Mouse (Mus musculus) testis, adult 2 months (tissue): ENCODE measurements around the gene Dtnb. TPM values are rescaled to one million over a fixed set of nuclear protein-coding genes. Genes with fewer than 3 reads are reported as not detected.
A peak's percentile ranks its signal among the peaks of the same experiment; 100 is the strongest.

Experiments
- H3K27ac ChIP-seq: fragments of 200-500 bp; 2 replicates; pipeline ENCODE4 v1.5.1; 2012; ENCODE audit warnings: low read depth, low read length; ENCODE audit not compliant: control insufficient read depth, insufficient read depth
- H3K27me3 ChIP-seq: fragments of 200-500 bp; 2 replicates; pipeline ENCODE4 v1.6.1; 2012; ENCODE audit warnings: mild to moderate bottlenecking, low read length, moderate library complexity; ENCODE audit not compliant: control insufficient read depth, insufficient read depth
- H3K36me3 ChIP-seq: fragments of 200-500 bp; 2 replicates; pipeline ENCODE4 v1.6.1; 2012; ENCODE audit warnings: mild to moderate bottlenecking, low read length; ENCODE audit not compliant: control insufficient read depth, insufficient read depth
- H3K4me1 ChIP-seq: fragments of 200-500 bp; 2 replicates; pipeline ENCODE4 v1.6.1; 2012; ENCODE audit warnings: low read length; ENCODE audit not compliant: control insufficient read depth, insufficient read depth
- H3K4me3 ChIP-seq: fragments of 200-500 bp; 2 replicates; pipeline ENCODE4 v1.5.1; 2012; ENCODE audit warnings: low read depth, mild to moderate bottlenecking, low read length, moderate library complexity, mixed read lengths; ENCODE audit not compliant: control insufficient read depth
- CTCF ChIP-seq: fragments of 200-500 bp; IDR thresholded peaks from 2 replicates; pipeline ENCODE4 v1.5.1; 2012; ENCODE audit warnings: low read depth, mild to moderate bottlenecking, inconsistent platforms, low read length, moderate library complexity; ENCODE audit not compliant: control insufficient read depth, insufficient read depth, insufficient replicate concordance
- POLR2A ChIP-seq: fragments of 200-500 bp; IDR thresholded peaks from 2 replicates; pipeline ENCODE4 v1.6.1; 2012; ENCODE audit warnings: low read depth, mild to moderate bottlenecking, inconsistent platforms, low read length, moderate library complexity; ENCODE audit not compliant: control insufficient read depth
- polyA plus RNA-seq: library from polyadenylated mRNA; depleted of rRNA; stranded (reverse); fragments of >200 nt; gene quantifications from 2 replicates; pipeline ENCODE4 v1.2.3, GENCODE M21; 2012

Dtnb gene
- polyA plus RNA-seq, 1 experiment = 146 TPM

DNA sequence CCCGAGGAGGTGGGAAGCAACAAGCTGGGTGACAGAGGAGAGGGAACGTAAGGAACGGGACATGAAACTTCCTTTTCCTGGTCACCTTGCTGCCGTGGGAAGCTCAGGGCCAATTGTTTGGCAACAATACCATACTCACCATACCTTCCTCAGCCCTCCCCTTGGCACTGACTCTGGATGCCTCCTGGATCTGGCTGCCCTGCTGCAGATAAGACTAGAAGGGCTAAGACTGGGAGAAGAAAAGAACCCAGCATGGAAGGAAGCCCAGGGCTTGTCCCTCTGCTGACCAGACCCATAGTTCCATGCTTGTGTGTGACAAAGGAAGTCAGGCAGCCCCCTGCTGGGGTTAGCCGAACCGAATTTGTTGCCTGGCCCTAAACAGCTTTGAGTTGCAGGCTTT, 243.2 kb downstream of the Dtnb start:
- H3K27ac ChIP-seq = peak overlapping the region; percentile 54; the same call in 1 of the 2 replicates
- peak overlapping the region; percentile 26 for H3K4me3 ChIP-seq
- no peaks in the 10 kb centered on the region for H3K27me3 ChIP-seq
- no peaks in the 10 kb centered on the region for H3K36me3 ChIP-seq
- no peak for TF ChIP-seq POLR2A
- TF ChIP-seq CTCF = no peak
- peaks cover 9% of the 10 kb centered on the region; the same call in 1 of the 2 replicates for H3K4me1 ChIP-seq

DNA sequence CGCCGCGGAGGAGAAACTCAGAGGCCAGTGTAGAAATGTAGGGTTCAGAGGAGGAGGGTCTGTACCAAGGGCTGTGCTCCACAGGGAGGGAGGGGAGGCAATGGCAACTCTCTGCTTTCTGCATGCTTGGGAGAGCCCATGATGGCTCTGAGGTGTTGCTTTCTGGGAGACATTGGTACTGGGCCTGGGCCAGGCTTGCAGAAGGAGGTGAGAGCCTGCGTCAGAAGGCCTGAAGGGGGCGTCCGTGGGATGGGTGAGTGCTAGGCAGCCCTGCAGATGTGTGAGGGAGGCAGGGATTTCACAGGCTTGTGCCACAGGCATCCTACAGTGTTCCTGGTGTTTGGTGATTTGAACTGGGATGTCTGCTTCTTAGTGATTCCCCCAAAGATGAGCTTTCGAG, 244.9 kb downstream of the Dtnb start:
- no peaks in the 10 kb centered on the region for H3K36me3 ChIP-seq
- no peak overlapping the region for H3K27ac ChIP-seq
- no peak for TF ChIP-seq POLR2A
- TF ChIP-seq CTCF = peak; percentile 22; the same call in 1 of the 2 replicates
- H3K4me3 ChIP-seq = no peak overlapping the region
- H3K4me1 ChIP-seq = peaks cover 7% of the 10 kb centered on the region; the same call in 1 of the 2 replicates
- H3K27me3 ChIP-seq = no peaks in the 10 kb centered on the region

DNA sequence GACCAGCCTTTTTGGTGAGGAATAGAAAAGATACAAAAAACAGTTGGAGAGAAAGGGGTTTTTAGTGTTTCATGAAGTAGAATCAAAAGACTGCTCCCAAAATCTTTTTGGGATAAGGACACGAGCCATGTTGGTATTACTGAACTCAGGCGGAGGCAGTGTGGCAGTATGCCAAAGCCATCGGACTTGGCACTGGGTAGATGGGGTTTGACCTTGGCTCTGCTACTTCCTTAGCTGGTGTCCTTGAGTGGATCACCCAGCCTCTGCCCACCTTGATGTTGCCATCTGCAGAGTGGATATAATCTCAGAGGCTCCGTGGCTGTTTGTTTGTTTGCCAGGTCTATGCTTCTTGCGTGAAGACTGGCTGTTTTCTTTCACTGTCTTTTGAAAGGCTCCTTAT, 245.4 kb downstream of the Dtnb start:
- Histone ChIP-seq H3K27ac (no peak overlapping the region), H3K27me3 (no peaks in the 10 kb centered on the region), H3K36me3 (no peaks in the 10 kb centered on the region), H3K4me1 (peaks cover 6% of the 10 kb centered on the region; the same call in 1 of the 2 replicates), H3K4me3 (no peak overlapping the region)
- TF ChIP-seq CTCF (no peak), POLR2A (no peak)

DNA sequence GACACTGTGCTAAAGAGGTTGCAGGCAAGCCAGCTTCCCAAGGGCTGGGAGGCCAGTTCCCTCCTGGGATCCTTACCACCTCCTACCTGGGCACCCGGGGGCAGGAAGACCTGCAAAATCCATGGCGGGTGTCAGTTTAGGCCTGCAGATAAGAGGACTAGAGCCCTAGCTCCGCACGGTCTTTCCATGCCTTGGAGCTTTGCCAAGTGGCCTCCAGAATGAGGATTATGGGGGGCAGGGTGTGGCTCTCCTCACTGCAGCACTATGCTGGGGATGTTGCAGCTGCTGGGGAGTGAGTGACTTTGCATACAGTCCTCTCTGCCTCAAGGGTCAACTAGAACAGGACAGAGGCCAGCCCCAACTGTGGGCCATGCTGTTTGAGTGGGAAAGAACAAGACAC, 247.7 kb downstream of the Dtnb start:
- TF ChIP-seq CTCF (no peak), POLR2A (no peak)
- Histone ChIP-seq H3K36me3 (no peaks in the 10 kb centered on the region), H3K27ac (no peak overlapping the region)

DNA sequence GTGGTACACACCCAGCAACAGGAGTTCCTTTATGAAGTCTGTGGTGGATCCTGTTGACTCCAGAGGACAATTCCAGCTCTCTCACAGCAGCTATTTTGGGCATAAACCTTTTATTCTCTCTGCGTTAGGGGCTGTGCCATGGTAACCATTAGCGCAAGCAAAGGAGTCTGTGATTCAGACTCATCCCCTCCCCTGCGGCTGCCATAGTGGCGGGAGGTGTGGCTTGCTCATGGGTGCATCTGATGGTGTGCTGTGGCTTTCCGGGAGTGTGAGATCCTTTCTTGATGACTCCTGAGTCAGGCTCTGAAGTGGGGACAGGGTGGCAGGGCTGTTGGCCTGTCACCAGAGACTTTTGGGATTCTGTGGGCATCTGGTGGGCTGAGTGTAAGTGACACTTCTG, 251.2 kb downstream of the Dtnb start:
- Histone ChIP-seq H3K27ac (no peak overlapping the region), H3K4me1 (peaks cover 8% of the 10 kb centered on the region), H3K36me3 (no peaks in the 10 kb centered on the region), H3K4me3 (no peak overlapping the region), H3K27me3 (no peaks in the 10 kb centered on the region)
- TF ChIP-seq POLR2A = no peak
- no peak for TF ChIP-seq CTCF

More for the DNA sequence above, 247.7 kb downstream of the Dtnb start:
- Histone ChIP-seq H3K4me1 (peaks cover 6% of the 10 kb centered on the region; the same call in 1 of the 2 replicates), H3K27me3 (no peaks in the 10 kb centered on the region), H3K4me3 (no peak overlapping the region)

DNA sequence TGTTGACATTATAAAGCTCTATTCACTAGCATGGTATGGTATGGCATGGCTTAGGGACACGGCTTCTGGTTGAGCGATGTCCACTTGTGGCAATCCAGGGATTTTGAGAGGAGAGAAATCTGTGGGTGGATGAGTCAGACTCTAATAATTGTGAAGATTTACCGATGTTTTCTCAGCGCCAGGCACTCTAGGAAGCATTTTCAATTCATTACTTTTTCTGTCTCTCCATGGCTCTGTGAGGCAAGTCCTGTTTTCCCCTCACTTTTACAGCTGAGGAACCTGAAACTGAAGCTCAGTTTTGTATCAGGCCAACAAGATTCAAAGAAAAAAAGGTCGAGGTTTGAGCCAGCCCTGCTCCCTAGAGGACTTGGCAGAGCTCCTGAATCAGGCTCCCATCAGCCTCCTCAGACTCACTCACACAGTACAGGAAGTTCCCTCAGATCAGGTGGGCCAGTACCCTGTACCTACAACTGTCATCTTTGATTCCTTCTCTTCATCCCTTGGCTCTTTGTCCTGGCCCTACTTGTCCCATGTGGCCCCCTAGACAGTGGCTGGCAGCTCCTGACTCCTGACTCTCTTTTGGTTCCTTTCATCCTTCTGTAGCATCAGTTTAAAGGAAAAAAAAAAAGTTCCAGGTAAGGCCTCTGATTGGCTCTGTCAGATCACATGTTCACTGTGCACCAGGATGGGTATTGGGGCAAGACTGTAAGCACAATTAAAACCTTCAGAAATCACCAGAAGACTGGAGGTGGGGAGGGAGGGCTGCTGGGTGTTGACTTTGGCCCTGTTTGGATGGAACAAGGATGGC, 252.9 kb downstream of the Dtnb start:
- no peaks in the 10 kb centered on the region for H3K36me3 ChIP-seq
- H3K4me1 ChIP-seq = peaks cover 8% of the 10 kb centered on the region
- no peaks in the 10 kb centered on the region for H3K27me3 ChIP-seq
- no peak overlapping the region for H3K27ac ChIP-seq
- peak overlapping the region; percentile 11; the same call in 1 of the 2 replicates for H3K4me3 ChIP-seq
- no peak for TF ChIP-seq CTCF
- TF ChIP-seq POLR2A = no peak

DNA sequence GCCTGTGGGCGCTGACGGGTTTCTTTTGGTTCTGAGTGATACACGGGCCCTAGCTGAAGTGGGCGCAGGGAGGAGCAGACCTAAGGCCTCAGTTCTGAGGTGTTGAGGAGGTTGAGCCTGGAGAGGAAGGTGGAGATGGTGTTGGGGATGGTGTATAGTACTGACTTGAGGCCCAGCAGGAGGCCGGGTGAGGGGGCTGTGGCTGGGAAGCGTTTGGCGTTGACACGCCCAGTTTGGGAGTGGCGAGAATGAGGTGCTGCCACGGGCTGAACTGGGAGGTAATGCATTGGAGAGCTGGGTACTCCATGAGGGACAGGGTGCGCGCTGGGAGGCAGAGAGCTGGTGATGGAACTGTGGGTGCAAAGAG, 253.5 kb downstream of the Dtnb start:
- TF ChIP-seq CTCF (no peak), POLR2A (no peak)
- Histone ChIP-seq H3K4me3 (peak overlapping the region; percentile 11; the same call in 1 of the 2 replicates), H3K27me3 (no peaks in the 10 kb centered on the region), H3K27ac (no peak overlapping the region; the same call in 1 of the 2 replicates), H3K36me3 (no peaks in the 10 kb centered on the region), H3K4me1 (peaks cover 8% of the 10 kb centered on the region)
